Mouse (Mus musculus): ENCODE results near the gene Slu7. TPM values are rescaled to one million over a fixed set of nuclear protein-coding genes. Genes with fewer than 3 reads are reported as not detected.

Gene Slu7
- polyA plus RNA-seq (2015; fragmentation: Nextera tagmentation; extraction: Ambion mirVana), result 54.7 and 59.2 TPM in 2 replicates

DNA sequence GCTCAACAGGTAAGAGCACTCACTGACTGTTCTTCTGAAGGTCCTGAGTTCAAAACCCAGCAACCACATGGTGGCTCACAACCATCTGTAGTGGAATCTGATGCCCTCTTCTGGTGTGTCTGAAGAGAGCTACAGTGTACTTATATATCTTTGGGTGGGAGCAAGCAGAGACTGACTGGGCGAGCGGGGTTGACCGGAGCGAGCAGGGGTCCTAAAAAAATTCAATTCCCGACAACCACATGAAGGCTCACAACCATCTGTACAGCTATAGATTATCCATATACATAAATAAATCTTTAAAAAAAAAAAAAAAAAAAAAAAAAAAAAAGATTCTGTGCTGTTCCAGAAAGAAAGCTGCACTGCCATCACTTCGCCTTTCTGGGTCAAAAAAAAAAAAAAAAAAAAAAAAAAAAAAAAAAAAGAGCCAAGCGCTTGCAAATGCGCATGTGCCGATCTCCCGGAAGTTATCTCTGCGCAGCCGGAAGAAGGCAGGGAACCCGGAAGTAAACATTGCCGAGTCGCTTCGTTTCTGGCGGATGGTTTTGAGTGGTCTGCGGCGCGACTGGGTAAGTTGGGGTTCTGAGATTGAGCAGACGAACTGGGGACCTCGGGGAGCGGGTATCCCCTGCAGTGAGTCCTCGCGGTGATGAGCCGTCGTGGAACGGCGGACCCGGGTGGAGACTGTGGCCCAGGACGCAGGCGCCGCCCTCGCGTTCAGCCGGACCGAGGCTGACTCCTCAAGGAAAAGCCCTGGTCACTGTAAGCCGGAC is at the start of gene Slu7:
TSS of gene Slu7 (plus strand) at position 491 of the 770 bp plus-strand sequence.
- H3K4me3 ChIP-seq, result peak within 1 kb of the TSS; percentile 60
- peak within 1 kb of the TSS; percentile 76 for H3K4me2 ChIP-seq
- no peaks in the 10 kb centered on the region for H3K27me3 ChIP-seq
- peaks cover 14% of the 10 kb centered on the region; the same call in 1 of the 2 replicates for H3K36me3 ChIP-seq
- 9% methylated on average over 37 of the region's 38 CpGs for WGBS
- peaks cover 11% of the 10 kb centered on the region for H3K4me1 ChIP-seq (replicated peaks)
- no peaks in the 10 kb centered on the region for H3K9me3 ChIP-seq
- peak; percentile 91 for ATAC-seq (ENCODE audit: low FRiP score, low read depth)
- peak within 1 kb of the TSS; percentile 50 for H3K9ac ChIP-seq
- H3K27ac ChIP-seq (replicated peaks), result peak within 1 kb of the TSS; percentile 13; the same call in 1 of the 2 replicates

DNA sequence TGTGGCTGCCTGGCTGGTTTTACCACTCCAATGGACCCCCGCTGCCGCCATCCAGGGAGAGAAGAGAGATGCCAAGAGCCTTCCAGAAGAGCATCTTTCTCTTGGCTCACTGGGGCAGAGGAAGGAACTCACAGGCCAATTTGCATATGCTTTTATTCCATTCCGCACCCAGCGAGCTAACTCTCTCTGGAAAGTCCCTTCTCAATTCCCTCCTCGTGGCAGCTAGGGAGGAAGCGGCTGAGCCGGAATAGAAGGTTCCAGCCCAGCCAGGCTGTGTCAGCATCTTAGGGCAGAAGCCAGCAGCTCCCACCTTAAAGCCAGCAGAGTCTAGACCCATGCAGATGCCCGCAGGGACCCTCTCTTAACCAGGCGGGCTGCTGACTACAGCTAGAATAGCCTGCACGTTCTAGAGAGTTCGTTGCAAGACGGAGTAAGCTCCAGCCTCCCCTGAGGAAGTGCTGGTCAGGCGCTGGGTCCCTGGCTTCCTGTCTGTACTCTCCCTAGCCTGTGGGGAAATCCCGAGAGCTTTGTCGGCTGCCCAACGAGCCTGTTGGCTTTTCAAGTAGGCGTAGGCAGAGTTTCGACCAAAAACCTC is 48.4 kb upstream of the Slu7 start:
- Histone ChIP-seq H3K36me3 (no peaks in the 10 kb centered on the region), H3K9ac (peak overlapping the region; percentile 50), H3K27ac (replicated peaks) (peak overlapping the region; percentile 78), H3K4me2 (peak overlapping the region; percentile 73), H3K4me1 (replicated peaks) (peaks cover 15% of the 10 kb centered on the region), H3K27me3 (no peaks in the 10 kb centered on the region), H3K4me3 (peak overlapping the region; percentile 34), H3K9me3 (no peaks in the 10 kb centered on the region)
- WGBS, result 1% methylated on average over 18 of the region's 18 CpGs
- peak; percentile 88 for ATAC-seq (ENCODE audit: low FRiP score, low read depth)

GRCm38 (mm10) chr11:43385716-43386115 is 47.8 kb upstream of the Slu7 start:
- Histone ChIP-seq H3K27ac (replicated peaks) (peak overlapping the region; percentile 78), H3K27me3 (no peaks in the 10 kb centered on the region), H3K9me3 (no peaks in the 10 kb centered on the region), H3K36me3 (no peaks in the 10 kb centered on the region), H3K4me2 (peak overlapping the region; percentile 73), H3K9ac (peak overlapping the region; percentile 50), H3K4me1 (replicated peaks) (peaks cover 15% of the 10 kb centered on the region), H3K4me3 (peak overlapping the region; percentile 34)
- peak; percentile 76; the same call in 1 of the 2 replicates for ATAC-seq (ENCODE audit: low FRiP score, low read depth)
- 2% methylated on average over 8 of the region's 8 CpGs for WGBS

DNA sequence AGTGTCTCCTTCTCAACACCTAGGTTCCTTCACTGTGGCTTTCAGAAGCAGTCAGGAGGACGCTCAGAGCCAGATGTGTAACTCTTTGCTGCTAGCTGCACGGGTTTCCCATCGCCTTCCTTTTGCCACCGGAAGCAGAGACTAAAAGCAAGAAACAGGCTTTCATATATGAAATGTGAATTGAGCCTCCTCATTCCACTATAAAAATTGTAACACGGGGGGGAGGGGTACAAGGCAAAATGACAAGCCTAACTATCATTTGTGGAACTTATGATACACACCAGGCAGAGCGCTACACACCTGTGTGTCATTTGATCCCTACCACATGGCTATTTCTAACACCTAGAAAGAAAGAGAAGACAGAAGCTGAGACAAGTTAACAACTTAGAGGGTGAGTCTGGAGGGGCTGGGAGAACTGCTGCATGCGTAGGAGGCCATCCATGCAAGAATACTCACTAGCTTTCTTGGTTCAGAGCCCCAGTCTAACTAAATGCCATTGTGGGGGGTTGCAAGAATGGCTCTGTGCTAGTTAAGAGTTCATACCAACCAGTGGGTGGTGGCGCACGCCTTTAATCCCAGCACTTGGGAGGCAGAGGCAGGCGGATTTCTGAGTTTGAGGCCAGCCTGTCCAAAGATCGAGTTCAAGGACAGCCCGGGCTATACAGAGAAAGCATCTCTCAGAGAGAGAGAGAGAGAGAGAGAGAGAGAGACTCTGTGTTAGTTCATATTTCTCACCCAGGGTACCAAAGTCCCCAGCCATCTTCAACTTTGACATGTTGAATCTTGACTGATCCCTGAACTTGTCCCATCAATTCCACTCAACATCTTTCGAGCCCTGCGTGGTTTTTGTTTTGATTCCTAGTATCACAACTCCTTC is 46.3 kb upstream of the Slu7 start:
- Histone ChIP-seq H3K27ac (replicated peaks) (no peak overlapping the region), H3K9ac (no peak overlapping the region), H3K36me3 (no peaks in the 10 kb centered on the region), H3K27me3 (no peaks in the 10 kb centered on the region), H3K4me3 (no peak overlapping the region), H3K4me1 (replicated peaks) (peaks cover 15% of the 10 kb centered on the region), H3K4me2 (no peak overlapping the region), H3K9me3 (no peaks in the 10 kb centered on the region)
- no peak for ATAC-seq (ENCODE audit: low FRiP score, low read depth)
- 91% methylated on average over 14 of the region's 14 CpGs for WGBS

- peaks cover 15% of the 10 kb centered on the region for H3K4me1 ChIP-seq (replicated peaks)
- no peak overlapping the region for H3K4me2 ChIP-seq
- H3K9me3 ChIP-seq, result no peaks in the 10 kb centered on the region
- H3K4me3 ChIP-seq, result no peak overlapping the region
- no peak overlapping the region for H3K27ac ChIP-seq (replicated peaks)
- ATAC-seq (ENCODE audit: low FRiP score, low read depth), result no peak
- H3K27me3 ChIP-seq, result no peaks in the 10 kb centered on the region
- no peaks in the 10 kb centered on the region for H3K36me3 ChIP-seq
- WGBS, result 86% methylated on average over 21 of the region's 21 CpGs
- no peak overlapping the region for H3K9ac ChIP-seq
Measured at GRCm38 (mm10) chr11:43388122-43389097, 45.1 kb upstream of the Slu7 start.

- Histone ChIP-seq H3K27ac (replicated peaks) (no peak overlapping the region), H3K36me3 (no peaks in the 10 kb centered on the region), H3K27me3 (no peaks in the 10 kb centered on the region), H3K9ac (no peak overlapping the region), H3K4me3 (no peak overlapping the region), H3K4me2 (no peak overlapping the region), H3K9me3 (no peaks in the 10 kb centered on the region), H3K4me1 (replicated peaks) (peaks cover 15% of the 10 kb centered on the region)
- ATAC-seq (ENCODE audit: low FRiP score, low read depth), result no peak
- WGBS, result 88% methylated on average over 7 of the region's 7 CpGs
Measured at GRCm38 (mm10) chr11:43389118-43389517, 44.4 kb upstream of the Slu7 start.

DNA sequence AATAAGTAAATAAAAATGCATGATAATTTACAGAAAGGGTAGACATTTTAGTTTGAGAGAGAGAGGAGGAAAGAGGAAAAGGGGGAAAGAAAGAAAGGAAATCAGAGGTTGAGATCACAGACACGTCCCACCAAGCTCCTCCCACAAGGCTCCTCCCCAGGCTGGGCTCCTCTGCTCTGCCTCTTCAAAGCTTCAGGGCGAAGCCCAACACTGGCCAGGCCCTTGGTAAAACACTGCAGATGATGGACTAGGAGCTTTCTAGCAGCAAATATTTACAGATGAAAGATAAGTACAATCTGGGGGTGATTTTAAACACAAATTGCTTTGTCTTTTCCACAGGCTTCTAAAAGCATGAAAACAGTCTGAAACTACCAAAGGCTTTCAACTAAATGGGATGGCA is 40.8 kb upstream of the Slu7 start:
- no peak for ATAC-seq (ENCODE audit: low FRiP score, low read depth)
- Histone ChIP-seq H3K9ac (no peak overlapping the region), H3K4me3 (no peak overlapping the region), H3K9me3 (no peaks in the 10 kb centered on the region), H3K4me1 (replicated peaks) (no peaks in the 10 kb centered on the region), H3K36me3 (no peaks in the 10 kb centered on the region), H3K4me2 (no peak overlapping the region), H3K27ac (replicated peaks) (no peak overlapping the region), H3K27me3 (no peaks in the 10 kb centered on the region)
- 49% methylated on average over 2 of the region's 2 CpGs for WGBS

GRCm38 (mm10) chr11:43393325-43393724 is 40.2 kb upstream of the Slu7 start:
- H3K4me3 ChIP-seq, result no peak overlapping the region
- WGBS, result 86% methylated on average over 4 of the region's 4 CpGs
- H3K27ac ChIP-seq (replicated peaks), result no peak overlapping the region
- H3K4me2 ChIP-seq, result no peak overlapping the region
- no peaks in the 10 kb centered on the region for H3K36me3 ChIP-seq
- no peaks in the 10 kb centered on the region for H3K9me3 ChIP-seq
- H3K4me1 ChIP-seq (replicated peaks), result no peaks in the 10 kb centered on the region
- H3K9ac ChIP-seq, result no peak overlapping the region
- no peak for ATAC-seq (ENCODE audit: low FRiP score, low read depth)
- H3K27me3 ChIP-seq, result no peaks in the 10 kb centered on the region

- Histone ChIP-seq H3K27ac (replicated peaks) (no peak overlapping the region), H3K4me1 (replicated peaks) (no peaks in the 10 kb centered on the region), H3K9me3 (no peaks in the 10 kb centered on the region), H3K27me3 (no peaks in the 10 kb centered on the region), H3K9ac (no peak overlapping the region), H3K36me3 (no peaks in the 10 kb centered on the region), H3K4me3 (no peak overlapping the region), H3K4me2 (no peak overlapping the region)
- WGBS, result 83% methylated on average over 14 of the region's 14 CpGs
- ATAC-seq (ENCODE audit: low FRiP score, low read depth), result no peak
Measured at GRCm38 (mm10) chr11:43395073-43395948, 38.2 kb upstream of the Slu7 start.

GRCm38 (mm10) chr11:43396246-43396645 is 37.3 kb upstream of the Slu7 start:
- ATAC-seq (ENCODE audit: low FRiP score, low read depth), result no peak
- 96% methylated on average over 4 of the region's 4 CpGs for WGBS

More at GRCm38 (mm10) chr11:43396246-43396645, 37.3 kb upstream of the Slu7 start:
- no peaks in the 10 kb centered on the region for H3K4me1 ChIP-seq (replicated peaks)
- no peak overlapping the region for H3K4me2 ChIP-seq
- no peak overlapping the region for H3K27ac ChIP-seq (replicated peaks)
- no peaks in the 10 kb centered on the region for H3K27me3 ChIP-seq
- H3K4me3 ChIP-seq, result no peak overlapping the region
- no peak overlapping the region for H3K9ac ChIP-seq
- no peaks in the 10 kb centered on the region for H3K9me3 ChIP-seq
- no peaks in the 10 kb centered on the region for H3K36me3 ChIP-seq

Measured in hindbrain, embryonic 15.5 days (tissue).